Mouse (Mus musculus) megakaryocyte-erythroid progenitor cell, adult 5-6 weeks (primary cell): ENCODE results near the gene Nxpe4. TPM values are rescaled to one million over a fixed set of nuclear protein-coding genes. Genes with fewer than 3 reads are reported as not detected.
A peak's percentile ranks its signal among the peaks of the same experiment; 100 is the strongest.
"Not testable (repeated sequence)": the region's sequence is repeated elsewhere in the genome, so short reads cannot be mapped to it uniquely, and the experiment has no call there.

ENCODE experiments used
- ATAC-seq: replicated peaks from 2 replicates; pipeline ENCODE4 v1.8.0; 2016; ENCODE audit warnings: mild to moderate bottlenecking, inconsistent platforms; ENCODE audit not compliant: severe bottlenecking, poor library complexity, low FRiP score, low TSS enrichment
- total RNA-seq, 2 experiments: library from RNA; stranded (forward) in 1 of 2; stranded (reverse) in 1 of 2; fragments of 200-1000, 215-1000 nt in 1 of 2; fragments of >200 nt in 1 of 2; fragmentation: Nextera tagmentation in 1 of 2; gene quantifications; 2 replicates each; pipeline ENCODE4 v1.2.3; 2014 to 2017

Nxpe4 gene
- total RNA-seq, 2 experiments from 2014 or later: 11.2 to 22.7 TPM

DNA sequence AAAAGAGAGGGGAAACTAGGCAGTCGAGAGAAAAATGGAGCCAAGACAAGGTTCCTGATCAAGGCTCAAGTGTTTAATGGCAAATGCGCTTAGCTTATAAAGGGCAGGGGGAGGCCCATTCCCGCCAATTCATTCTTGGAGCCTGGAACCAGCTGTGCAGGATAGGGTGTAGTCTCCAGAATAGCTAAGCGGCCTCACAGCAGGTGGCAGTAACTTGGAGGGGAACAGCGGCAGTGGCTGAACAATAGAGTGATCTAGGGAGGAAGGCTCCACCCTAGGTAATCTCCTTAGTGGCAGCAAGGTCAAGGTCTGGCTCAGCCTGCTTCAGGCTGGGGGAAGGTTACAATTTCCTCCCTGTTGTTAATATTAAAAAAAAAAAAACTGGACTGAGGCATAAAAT, 141.7 kb downstream of the Nxpe4 start:
- not testable (repeated sequence) for ATAC-seq

DNA sequence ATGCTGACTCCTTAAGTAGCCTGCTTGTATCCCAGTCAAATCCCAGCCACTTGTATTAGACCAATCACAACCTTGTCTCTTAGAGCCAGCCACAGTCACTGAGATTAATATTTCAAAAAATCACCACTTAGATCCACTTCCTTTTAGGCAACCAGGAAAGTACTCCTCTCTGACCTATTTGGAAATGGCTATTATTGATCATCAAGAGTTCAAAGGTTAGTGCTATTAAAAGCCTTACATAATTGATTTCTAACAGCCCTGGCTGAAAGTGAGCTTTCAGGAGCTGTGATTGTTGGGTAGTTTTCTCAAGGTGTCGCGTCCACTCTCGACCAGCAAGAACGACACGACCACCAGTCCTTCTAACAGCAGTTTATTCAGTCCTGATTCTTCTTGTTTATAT, 149.4 kb downstream of the Nxpe4 start:
- ATAC-seq: no peak

GRCm38 (mm10) chr9:48314194-48314593, 152.4 kb downstream of the Nxpe4 start:
- ATAC-seq: no peak

- ATAC-seq: no peak
These were observed 154.0 kb downstream of the Nxpe4 start for GRCm38 (mm10) chr9:48315825-48316224.

GRCm38 (mm10) chr9:48326338-48326737, 164.5 kb downstream of the Nxpe4 start:
- no peak for ATAC-seq

- ATAC-seq: no peak
These were observed 167.8 kb downstream of the Nxpe4 start for GRCm38 (mm10) chr9:48329597-48329996.

DNA sequence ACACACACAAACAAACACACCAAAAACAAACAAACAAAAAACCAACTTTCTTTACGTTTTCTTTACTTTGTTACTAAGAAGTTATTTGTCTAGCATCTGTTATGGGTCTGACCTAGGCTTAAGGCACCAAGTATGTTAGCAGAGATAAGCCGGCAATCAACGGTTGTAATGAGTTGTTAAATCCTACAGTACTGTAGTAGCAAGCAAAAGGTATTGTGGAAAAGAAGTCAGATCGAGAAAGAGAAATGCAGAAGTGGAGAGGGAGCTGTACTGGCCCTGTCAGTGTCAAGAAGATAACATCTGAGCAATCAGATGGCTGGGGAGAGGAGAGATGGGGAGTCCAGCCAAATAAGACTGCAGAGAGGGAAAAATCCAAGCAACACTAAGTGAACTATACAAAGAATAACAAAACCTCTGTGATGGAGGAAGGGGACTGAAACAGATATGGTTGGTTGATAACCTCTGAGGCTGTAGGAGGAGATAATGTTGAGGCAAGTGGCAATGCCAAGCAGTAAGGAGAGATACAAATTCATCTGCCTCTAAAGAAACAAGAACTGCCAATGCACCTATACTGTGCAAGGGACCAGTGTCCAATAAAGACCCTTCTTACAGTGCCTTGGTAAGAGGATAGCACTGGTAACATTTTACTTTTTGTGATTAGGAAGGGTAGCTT, 177.1 kb downstream of the Nxpe4 start:
- ATAC-seq: peak; percentile 65

- ATAC-seq: no peak
These were observed 177.7 kb downstream of the Nxpe4 start for GRCm38 (mm10) chr9:48339563-48339962.

DNA sequence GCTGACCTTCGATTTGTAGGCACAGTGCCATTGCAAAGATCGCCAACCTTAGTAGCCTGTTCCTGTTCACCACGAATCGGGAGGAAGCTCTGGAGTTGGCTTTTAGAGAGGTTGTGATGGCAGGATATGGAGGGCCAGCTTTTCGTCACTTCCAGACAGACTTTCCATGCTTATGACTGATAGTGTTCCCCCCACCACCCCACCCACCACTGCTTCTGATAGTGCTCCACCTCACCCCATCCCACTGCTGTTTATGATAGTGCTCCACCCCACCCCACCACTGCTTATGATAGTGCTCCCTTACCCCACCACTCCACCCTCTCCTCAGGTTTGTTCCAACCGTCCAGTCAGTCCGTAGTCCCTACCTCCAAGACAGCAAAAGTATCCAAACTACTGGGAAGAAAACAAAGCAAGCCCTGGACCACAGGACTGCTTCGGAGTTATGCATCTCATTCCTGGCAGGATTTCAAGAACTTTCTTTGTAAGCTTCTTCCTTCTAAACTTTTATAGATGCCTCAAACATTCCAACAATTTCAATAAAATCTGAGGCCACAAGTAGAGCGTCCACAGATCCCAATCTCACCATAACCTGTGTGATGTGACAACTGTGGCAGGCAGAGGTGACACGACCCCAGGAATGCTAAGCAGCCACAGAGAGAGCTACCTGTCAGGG, 179.0 kb downstream of the Nxpe4 start:
- ATAC-seq: peak; percentile 66

- no peak for ATAC-seq
These were observed 183.6 kb downstream of the Nxpe4 start for GRCm38 (mm10) chr9:48345456-48345855.

GRCm38 (mm10) chr9:48345866-48346265, 184.0 kb downstream of the Nxpe4 start:
- no peak for ATAC-seq

DNA sequence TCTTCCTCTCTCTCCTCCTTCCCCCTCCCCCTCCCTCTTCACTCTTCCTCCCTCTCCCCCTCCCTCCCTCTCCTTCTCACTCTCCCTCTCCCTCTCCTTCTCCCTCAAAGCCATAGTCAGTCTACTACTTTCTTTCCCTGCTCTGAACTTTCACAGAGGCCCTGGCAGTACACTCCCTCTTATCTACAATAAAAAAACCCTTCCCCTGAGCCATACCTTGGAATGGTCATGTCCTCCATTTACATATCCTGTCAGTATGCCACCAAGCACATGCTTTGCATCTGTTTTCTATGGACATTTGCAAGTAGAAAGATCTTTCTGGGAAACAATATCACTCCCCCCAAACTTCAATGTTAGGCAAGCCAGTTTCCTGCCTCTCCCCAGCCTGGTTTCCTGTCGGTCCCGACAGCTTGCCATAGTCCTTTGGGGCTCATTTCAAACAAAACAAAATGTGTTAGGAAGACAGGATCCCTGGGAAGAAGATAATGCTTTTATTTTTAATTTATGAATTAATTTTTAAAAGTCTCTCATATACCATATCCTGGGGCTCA, 191.4 kb downstream of the Nxpe4 start, which contains the start of gene Nxpe2:
TSS of gene Nxpe2 (minus strand) at position 307 of the 551 bp plus-strand sequence.
- ATAC-seq: no peak

DNA sequence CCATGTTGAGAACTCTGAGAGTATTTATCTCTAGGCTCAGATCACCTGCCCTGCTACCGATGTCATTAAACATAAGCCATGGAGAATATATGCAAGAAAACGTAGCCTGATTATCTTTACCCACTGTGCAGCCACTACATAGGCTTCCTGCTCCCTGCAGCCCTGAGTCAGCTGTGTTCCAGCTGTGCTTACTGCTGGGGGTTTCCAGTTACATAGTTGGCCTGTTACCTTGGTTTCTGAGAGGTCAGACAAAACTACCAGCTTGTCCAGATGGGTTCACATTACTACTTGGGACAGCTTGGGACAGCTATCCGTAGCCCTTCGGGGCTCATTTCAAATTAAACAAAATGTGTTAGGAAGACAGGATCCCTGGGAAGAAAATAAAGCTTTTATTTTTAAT, 192.3 kb downstream of the Nxpe4 start:
- no peak for ATAC-seq

DNA sequence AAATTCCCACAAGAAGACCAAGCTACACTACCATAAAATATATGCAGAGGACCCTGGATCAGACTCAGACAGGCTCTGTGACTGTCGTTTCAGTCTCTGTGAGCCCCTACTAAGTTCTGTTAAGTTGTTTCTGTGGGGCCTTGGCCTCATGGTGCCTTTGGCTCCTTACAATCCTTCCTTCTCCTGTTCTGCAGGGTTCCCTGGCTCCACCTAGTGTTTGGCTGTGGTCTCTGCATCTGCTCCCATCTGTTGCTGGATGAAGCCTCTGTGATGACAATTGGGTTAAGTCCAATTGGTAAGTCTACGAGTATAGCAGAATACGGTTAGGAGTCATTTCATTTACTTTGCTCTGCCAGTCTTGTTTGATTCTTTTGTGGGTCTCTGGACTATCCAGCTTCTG, 193.0 kb downstream of the Nxpe4 start:
- peak; percentile 85 for ATAC-seq

DNA sequence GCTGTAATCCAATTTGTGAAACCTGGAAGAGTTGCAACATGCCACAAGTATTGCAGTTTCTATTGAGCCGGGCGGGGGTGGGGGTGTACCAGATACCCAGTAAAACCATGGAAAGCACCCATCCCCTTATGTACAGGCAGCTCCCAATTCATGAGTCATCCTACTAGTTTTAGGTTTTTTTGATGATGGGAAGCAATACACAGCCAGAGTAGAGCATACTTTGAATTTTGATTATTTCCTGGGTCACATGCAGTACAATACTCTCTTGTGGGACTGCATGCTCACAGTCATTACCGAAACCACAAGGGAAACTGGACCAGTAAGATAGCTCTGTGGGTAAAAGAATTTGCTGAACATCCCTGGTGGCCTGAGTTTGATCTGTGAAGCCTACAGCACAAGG, 195.3 kb downstream of the Nxpe4 start:
- peak; percentile 40 for ATAC-seq

DNA sequence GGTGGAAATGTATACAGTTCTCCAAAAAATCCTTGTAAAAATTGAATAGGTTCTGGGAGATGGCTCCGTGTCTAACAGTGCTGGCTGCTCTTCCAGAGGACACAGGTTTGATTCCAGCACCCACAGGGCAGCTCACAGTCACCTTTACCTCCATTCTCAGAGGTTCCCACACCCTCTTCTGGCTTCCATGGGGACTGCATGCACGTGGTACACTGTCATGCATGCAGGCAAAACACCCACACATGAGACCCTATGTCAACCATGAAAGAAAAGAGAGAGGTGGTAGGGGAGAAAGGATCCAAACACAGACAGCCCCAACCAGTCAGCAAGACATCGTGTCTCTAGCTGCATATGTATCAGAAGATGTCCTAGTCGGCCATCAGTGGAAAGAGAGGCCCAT, 199.0 kb downstream of the Nxpe4 start:
- ATAC-seq: no peak

- ATAC-seq: peak; percentile 94
These were observed 200.2 kb downstream of the Nxpe4 start for GRCm38 (mm10) chr9:48361815-48362631.

DNA sequence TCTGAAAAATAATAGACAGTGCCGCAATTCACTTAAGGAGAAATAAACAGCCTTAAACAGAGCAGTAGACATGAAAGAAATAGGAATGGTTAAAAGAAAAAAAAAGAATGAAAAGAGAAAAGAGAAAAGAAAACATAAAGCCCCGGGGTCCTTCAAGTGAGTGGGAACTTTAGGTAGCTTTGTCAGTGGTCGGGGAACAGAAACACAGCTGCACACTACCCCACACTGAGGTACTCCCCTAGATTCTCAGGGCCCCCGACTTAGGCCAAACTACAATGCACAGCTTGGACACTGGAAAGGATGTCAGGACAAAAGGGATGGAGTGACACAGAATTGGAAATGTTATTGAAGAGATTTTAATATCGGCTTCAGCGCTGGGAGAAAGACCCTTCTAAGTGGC, 200.9 kb downstream of the Nxpe4 start:
- no peak for ATAC-seq

DNA sequence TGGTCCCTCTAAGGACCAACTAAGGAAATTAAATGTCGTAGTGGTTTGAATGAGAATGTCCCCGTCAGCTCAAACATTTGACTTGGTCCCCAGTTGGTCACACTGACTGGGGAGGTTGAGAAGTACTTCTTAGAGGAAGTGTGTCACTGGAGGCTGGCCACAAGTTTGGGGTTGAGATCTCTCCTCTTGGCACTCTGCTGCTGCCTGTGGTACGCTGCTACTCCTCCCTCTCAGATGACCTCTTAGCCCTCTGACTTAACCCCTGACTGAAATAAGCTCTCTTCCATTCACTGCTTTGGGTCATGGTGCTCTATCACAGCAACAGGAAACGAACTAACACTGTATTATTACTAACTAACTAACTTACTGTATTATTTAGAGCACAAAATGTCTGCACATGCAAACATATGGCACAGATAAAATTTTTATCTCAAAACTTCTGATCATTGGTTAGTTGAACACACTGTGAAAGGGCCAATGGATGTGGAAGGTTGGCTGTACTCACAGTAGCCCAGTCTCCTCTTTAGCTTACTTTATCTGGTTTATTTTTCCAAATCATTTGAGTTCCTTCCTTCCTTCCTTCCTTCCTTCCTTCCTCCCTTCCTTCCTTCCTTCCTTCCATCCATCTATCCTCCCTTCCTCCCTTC, 211.5 kb downstream of the Nxpe4 start:
- ATAC-seq: peak; percentile 75

GRCm38 (mm10) chr9:48374357-48374756, 212.5 kb downstream of the Nxpe4 start:
- peak; percentile 61; the same call in 1 of the 2 replicates for ATAC-seq
